8 mouse cellular contexts compared by ENCODE assay signal in the genomic region with DNA sequence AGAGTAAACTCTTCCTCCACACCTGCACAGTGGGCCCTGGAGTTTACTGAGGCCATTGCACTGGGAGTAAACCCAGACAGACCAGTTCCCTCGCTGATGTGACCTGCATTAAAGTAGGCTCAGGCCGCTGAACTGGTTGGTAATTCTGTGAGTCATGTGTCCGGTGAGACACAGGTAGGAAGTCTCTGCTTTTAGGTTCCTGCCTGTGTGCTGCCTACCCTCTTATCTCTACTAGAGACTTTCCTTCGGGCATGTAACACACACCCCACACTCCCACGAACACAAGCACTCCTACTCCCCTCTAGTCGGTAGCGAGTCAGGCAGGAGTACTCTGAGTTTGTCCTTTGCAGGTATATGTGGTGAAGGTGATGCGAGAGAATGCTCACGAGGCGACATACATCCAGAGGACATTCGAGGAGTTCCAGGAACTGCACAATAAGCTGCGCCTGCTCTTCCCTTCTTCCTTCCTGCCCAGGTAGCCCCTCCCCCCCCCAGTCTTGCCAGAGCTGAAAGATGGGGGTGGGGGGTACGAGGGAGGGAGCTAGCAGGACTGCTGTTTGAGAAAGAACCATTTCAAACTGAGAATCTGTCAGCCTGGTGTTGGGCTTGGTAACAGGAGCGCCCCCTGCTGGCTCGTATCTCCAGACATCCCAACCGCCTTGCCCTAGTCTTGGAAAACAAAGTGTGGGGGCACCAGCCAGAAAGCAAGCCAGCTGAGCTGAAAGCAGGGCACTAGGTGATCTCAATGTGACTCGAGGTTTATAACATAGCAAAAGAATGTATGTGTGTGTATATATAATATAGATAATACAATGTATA. TPM values are rescaled to one million over a fixed set of nuclear protein-coding genes. Genes with fewer than 3 reads are reported as not detected.
DNase-seq lines count a peak whose midpoint lies in the region; ATAC-seq and TF ChIP-seq lines count a peak whose summit lies in the region.

No protein-coding gene starts in this region.

- no peak overlapping the region for H3K4me2 ChIP-seq in neural tube, embryonic 15.5 days
- no peak overlapping the region for H3K4me2 ChIP-seq in stomach, embryonic 16.5 days (ENCODE audit: low read depth, low read length)

- peak; percentile 81 for DNase-seq in neural tube, embryonic 10.5 days (ENCODE audit: extremely low spot score, low spot score)
- DNase-seq in cerebellum, postnatal 36 days = peak; percentile 76 to 77
- DNase-seq in gastrocnemius, adult 2 months = peak; percentile 82
- DNase-seq in kidney, adult 11 months = peak; percentile 64
- DNase-seq in left cerebral cortex, postnatal 4 days = peak; percentile 84

- H3K9me3 ChIP-seq in neural tube, embryonic 15.5 days (replicated peaks) = no peaks in the 10 kb centered on the region
- no peaks in the 10 kb centered on the region for H3K9me3 ChIP-seq in stomach, embryonic 16.5 days (replicated peaks; ENCODE audit: control insufficient read depth, low read length)

- peaks cover 85% of the 10 kb centered on the region for H3K36me3 ChIP-seq in neural tube, embryonic 15.5 days
- H3K36me3 ChIP-seq in stomach, embryonic 16.5 days (ENCODE audit: control insufficient read depth, insufficient read depth, low read length) = peaks cover 11% of the 10 kb centered on the region

- 50% methylated on average over 17 of the region's 17 CpGs for WGBS in neural tube, embryonic 15.5 days
- 34% methylated on average over 17 of the region's 17 CpGs for WGBS in stomach, embryonic 16.5 days

- intact Hi-C loops in gastrocnemius, adult 2 months (cut with DNase I) = loop anchor here (1.0 kb wide), 1 partner anchor 62 kb away; no protein-coding TSS in a partner anchor
- intact Hi-C loops in left cerebral cortex, postnatal 4 days (cut with DNase I) = loop anchor here (5.0 kb wide), 1 partner anchor 64 kb away; no protein-coding TSS in a partner anchor

- no peak overlapping the region for H3K27ac ChIP-seq in neural tube, embryonic 15.5 days (replicated peaks)
- no peak overlapping the region for H3K27ac ChIP-seq in gastrocnemius, adult 2 months
- peak overlapping the region; percentile 55 for H3K27ac ChIP-seq in stomach, embryonic 16.5 days (ENCODE audit: low read length)

- H3K4me3 ChIP-seq in neural tube, embryonic 15.5 days (replicated peaks) = no peak overlapping the region
- H3K4me3 ChIP-seq in gastrocnemius, adult 2 months = no peak overlapping the region
- H3K4me3 ChIP-seq in stomach, embryonic 16.5 days (replicated peaks; ENCODE audit: low read length) = no peak overlapping the region

- H3K4me1 ChIP-seq in neural tube, embryonic 15.5 days = no peaks in the 10 kb centered on the region
- H3K4me1 ChIP-seq in stomach, embryonic 16.5 days (ENCODE audit: control insufficient read depth, insufficient read depth, low read length) = 0 out of 2 replicates have a peak, but pooled peaks cover 3% of the 10 kb centered on the region

- peak; percentile 96; the same call in 1 of the 2 replicates for TF ChIP-seq CTCF in gastrocnemius, adult 2 months (IDR thresholded peaks at IDR 0.05)

- no peak overlapping the region for H3K9ac ChIP-seq in neural tube, embryonic 15.5 days (replicated peaks)
- 0 out of 2 replicates have a peak overlapping the region, but pooled peaks have one; percentile 22 for H3K9ac ChIP-seq in stomach, embryonic 16.5 days (ENCODE audit: low read length)

- no peak for ATAC-seq in neural tube, embryonic 15.5 days (ENCODE audit: low FRiP score)
- peak; percentile 77 for ATAC-seq in monocyte, adult 5-6 weeks (replicated peaks; ENCODE audit: insufficient number of reproducible peaks, low FRiP score, low TSS enrichment, poor library complexity, severe bottlenecking)
- ATAC-seq in stomach, embryonic 16.5 days (ENCODE audit: insufficient read depth, low FRiP score) = peak; percentile 76

- H3K27me3 ChIP-seq in neural tube, embryonic 15.5 days (replicated peaks) = no peaks in the 10 kb centered on the region
- no peaks in the 10 kb centered on the region for H3K27me3 ChIP-seq in stomach, embryonic 16.5 days (ENCODE audit: control insufficient read depth, insufficient read depth, low read length)

RNA-seq across cellular contexts. Expression of gene Ppp1r15b, which starts 29.8 kb away (rescaled TPM):
- 23.4 and 25.4 TPM in 2 replicates for polyA plus RNA-seq in neural tube, embryonic 15.5 days (2015; fragmentation: Nextera tagmentation; extraction: Ambion mirVana)
- 10 to 100 TPM; 16.4 to 18.6 TPM for total RNA-seq in gastrocnemius, adult 2 months (2021)
- 10 to 100 TPM; 44.0 to 45.4 TPM for total RNA-seq in left cerebral cortex, postnatal 4 days (2021)
- 173 to 191 TPM (median 177 TPM) in 3 replicates for total RNA-seq in monocyte, adult 5-6 weeks (2017)
- polyA plus RNA-seq in stomach, embryonic 16.5 days (2015; fragmentation: Nextera tagmentation; extraction: Ambion mirVana) = 55.3 and 57.0 TPM in 2 replicates

RNA-seq across cellular contexts. Expression of gene Pik3c2b, which starts 55.7 kb away (rescaled TPM):
- polyA plus RNA-seq in neural tube, embryonic 15.5 days (2015; fragmentation: Nextera tagmentation; extraction: Ambion mirVana) = 10.6 and 11.1 TPM in 2 replicates
- 10 to 100 TPM in 1 of 2 experiments, 1 to 10 TPM in 1; 9.8 to 11.0 TPM for total RNA-seq in gastrocnemius, adult 2 months (2021)
- 10 to 100 TPM; 52.0 to 56.3 TPM for total RNA-seq in left cerebral cortex, postnatal 4 days (2021)
- 1.4 to 5.4 TPM (median 1.9 TPM) in 3 replicates for total RNA-seq in monocyte, adult 5-6 weeks (2017)
- polyA plus RNA-seq in stomach, embryonic 16.5 days (2015; fragmentation: Nextera tagmentation; extraction: Ambion mirVana) = 8.5 and 9.3 TPM in 2 replicates
